Mouse (Mus musculus): ENCODE results near the gene Pecam1.

Pecam1 gene

DNA sequence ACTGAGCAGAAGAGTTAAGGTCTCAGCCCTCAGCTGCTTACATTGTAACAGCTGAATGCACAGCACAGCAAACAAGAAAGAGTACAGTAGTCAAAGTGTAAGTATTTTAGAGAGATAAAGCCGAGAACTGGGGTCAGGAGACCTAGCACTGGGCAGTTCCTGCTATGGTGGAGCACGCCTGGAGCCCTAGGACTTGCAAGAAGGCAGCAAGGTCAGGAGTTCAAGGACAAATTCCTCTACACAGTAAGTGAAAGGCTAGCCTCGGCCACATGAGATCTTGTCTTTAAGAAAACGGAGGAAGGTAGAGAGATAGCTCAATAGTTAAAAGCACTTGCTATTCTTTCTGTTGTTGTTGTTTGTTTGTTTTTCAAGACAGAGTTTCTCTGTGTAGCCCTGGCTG, 57.5 kb downstream of the Pecam1 start:
- DNase-seq (ENCODE audit: low spot score in 2 of 2): no peak

DNA sequence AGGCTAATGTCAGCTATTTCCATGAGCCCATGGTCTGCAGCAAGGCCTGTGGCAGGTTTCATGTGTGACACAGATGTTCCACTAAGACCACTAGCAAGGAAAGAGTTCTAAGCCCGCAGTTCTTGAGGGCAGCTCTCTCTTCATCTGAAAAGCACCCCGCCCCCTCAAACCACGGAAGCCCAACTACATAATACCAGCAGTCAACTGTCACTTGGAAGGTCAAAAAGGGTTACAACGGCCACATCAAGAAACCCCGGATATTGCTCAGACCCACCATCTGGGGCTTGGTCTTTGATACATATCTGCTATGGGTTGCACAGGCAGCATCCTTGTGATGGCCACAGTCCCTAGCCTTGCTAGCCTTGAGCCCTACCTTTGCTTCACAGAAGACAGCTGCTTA, 62.1 kb downstream of the Pecam1 start:
- no peak for DNase-seq (ENCODE audit: low spot score in 2 of 2)

DNA sequence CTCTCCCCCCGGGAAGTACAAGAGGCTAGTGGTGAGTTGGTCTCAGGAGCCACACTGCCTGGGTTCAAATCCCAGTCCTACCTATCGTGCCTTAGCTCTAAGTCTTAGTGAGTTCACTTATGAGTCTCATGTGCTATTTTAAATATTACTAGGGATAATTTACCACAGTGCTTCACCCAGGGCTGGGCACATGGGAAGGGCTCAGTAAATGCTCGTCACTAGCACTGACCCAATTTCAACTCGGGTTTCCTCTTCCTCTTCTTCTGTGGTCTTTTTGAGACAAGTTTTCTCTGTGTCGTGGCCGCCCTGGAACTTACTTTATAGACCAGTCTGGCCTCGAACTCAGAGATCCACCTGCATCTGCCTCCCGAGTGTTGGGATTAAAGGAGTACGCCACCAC, 63.1 kb downstream of the Pecam1 start:
- DNase-seq (ENCODE audit: low spot score in 2 of 2): no peak

DNA sequence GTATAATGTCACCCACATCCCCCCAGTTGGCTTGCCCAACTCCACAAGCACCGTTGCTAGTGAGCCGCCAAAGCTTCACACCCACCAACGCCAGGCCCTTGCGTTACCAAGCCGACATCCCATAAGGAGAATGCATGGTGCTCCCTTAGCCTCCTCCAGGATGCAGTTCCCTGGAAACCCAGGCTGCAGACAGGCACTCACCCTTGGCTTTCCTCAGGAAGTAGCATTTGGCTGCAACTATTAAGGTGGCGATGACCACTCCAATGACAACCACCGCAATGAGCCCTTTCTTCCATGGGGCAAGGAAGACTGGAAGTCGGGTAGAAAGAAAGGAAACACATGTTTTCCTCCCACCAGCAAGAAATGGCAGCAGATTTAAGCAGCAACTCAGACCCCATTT, 66.4 kb downstream of the Pecam1 start:
- DNase-seq (ENCODE audit: low spot score in 2 of 2): no peak

DNA sequence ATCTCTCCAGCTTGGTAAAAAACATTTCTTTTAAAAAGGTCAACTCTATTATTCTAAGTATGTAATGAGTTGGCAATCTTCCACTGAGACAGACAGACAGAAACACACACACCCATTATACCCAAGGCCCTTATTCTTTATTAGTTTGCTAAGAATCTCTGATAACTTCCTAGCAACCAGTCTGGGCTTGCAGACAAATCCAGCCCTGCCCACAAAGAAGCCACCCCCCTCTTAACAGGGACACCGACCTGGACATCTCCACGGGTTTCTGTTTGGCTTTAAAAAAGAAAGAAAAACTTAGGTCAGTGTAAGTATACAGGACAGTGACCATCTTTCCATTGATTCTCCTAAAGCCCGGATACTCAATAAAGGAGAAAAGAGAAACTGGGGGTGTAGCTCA, 67.1 kb downstream of the Pecam1 start:
- no peak for DNase-seq (ENCODE audit: low spot score in 2 of 2)

DNA sequence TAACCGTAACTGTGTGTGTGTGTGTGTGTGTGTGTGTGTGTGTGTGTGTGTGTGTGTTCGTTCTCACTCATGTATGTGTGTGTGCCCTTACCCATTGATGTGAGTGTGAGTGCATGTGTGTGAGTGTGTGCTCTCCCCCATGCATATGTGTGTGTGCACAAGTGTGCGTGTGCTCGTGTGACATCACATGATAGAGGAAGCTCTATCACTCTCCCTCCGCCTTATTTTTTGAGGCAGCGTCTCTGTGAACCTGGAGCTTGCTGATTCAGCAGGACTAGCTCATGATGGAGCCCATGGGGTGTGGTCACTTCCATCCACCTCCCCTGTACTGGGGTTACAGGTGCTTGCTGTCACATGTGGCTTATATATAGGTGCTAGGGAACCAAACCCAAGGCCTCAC, 69.3 kb downstream of the Pecam1 start:
- DNase-seq (ENCODE audit: low spot score in 2 of 2): no peak

DNA sequence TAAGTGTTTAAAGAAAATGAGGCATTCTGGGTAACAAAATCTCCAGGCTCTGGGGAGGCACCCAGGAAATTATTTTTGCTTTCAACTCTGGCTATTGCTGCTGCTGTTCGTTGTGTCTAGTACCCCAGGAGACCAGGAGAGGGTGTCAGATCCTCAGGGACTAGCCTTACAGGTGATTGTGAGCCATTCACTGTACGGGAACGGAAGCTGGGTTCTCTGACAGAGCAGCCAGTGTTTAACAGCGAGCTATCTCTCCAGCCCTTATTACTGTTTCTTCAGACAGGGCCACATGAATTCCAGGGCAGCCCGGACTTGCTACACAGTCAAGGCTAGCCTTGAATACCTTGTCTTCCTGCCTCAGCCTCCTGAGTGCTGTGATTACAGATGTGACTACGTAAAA, 70.6 kb downstream of the Pecam1 start:
- no peak for DNase-seq (ENCODE audit: low spot score in 2 of 2)

DNA sequence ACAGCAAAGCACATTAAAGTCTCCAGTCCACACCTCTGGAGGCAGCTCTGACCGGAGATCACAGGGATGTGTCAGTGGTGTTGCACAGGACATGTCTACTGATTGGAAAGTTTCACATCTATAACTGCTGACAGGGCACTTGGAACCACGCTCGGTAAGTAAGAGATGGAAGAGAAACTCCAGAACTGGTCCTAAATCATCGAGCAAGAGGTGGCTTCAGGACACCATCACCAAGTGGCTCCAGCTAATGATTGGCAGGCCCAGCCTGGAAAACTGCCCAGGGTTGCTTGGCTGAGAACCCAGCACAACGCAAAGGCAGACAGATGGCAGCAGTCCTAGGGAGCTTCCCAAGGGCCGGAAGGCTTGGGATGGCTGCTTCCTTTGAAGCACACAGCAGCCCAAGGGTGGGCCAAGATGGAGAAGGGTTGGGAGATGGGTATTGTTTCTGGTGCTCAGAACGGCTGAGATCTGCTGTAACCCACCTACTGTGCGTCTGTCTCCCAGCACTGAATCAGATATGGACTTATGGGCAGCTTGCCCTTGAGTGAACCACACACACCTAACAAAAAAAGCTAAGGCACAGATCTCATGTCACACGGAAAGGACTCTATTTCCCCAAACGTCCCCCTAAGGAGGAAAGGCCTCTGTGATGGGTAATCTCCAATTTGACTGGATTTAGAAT, 72.4 kb downstream of the Pecam1 start:
- peak; percentile 58 to 70 for DNase-seq (ENCODE audit: low spot score in 2 of 2)

DNA sequence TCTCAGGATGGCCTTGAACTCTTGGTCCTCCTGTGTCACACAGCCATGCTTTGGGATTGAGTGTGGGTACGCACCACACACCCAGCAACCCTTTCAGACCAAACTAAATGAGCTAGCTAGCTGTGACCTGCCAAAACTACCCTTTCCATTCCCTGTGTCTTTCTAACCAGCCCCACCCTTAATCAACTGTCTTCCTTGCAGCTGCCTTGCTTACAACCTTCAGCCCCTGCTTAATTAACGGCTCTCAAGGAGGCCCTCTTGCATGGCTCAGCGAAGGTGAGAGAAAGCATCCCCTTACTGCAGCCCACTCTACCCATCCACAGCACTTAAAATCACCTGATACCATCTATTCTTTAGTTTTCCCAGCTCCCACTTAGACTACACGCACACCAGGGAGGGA, 73.1 kb downstream of the Pecam1 start:
- no peak for DNase-seq (ENCODE audit: low spot score in 2 of 2)

DNA sequence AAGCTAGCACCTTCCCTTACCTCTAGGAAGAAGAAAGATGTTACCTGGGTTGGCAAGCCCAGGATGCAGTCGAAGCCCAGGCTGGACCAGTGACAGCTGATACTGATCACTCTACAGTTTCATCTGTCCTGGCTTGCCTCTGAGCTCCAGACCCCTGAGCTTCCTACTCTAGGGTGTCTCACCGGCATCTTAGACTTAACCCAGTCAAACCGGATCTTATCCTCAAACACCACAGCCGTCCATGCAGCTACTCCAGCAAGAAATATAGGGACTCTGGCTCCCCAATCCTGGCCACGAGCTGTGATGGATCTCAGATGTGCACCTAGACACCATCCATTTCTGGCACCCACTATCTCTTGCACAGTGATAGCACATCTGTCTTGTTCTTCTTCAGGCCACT, 74.6 kb downstream of the Pecam1 start:
- DNase-seq (ENCODE audit: low spot score in 2 of 2): no peak

DNA sequence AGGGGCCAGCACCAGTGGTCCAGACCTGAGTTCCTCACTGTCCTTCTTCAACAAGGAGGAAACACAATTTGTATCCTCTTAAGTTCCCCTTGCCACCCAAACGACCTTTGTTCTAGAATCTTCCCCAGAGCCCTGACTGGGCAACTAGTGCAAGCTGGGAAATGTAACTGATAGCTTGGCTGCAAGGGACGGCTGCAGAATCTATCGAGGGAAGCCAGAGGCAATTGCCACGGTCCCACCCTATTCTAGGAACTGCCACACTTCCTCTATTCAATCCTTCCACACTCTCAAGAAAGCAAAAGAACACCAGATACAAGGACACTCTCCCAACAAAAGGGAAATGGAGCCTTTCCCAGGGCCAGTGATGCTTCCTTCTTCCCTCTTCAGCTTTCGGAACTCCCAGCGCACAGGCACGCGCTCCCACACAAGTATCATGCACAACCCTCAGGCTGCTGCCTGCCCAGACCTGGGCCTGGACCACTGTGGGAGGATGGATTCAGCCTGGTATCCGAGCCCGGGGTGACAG, 75.2 kb downstream of the Pecam1 start:
- DNase-seq (ENCODE audit: low spot score in 2 of 2): no peak

DNA sequence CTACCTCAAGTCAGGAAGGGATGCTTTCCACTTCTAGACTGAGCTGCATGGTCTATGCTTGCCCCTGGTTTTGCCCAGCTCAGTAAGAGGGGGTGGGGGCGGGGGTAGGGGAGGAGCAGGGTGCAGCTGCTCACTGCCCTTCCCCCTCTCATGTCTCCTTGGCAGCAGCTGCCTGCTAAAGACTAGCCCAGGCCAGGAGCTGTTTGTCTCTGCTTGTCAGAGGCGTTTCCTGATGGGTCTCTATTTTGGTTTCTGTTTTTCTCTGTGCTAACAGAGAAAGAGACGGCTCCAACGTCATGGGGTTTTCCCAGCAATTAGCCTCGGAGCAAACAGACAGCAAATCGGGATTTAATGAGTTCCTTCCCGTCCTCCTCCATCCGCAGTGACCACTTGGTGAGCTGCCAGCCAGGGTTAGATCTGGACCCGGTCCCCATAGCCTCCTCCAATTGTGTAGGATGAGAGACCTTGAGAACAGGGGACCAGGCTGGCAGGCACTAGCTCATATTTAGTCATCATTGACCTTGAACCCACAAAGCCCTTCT, 75.7 kb downstream of the Pecam1 start:
- peak in 1 of 2 experiments; percentile 46 for DNase-seq (ENCODE audit: low spot score in 2 of 2)

DNA sequence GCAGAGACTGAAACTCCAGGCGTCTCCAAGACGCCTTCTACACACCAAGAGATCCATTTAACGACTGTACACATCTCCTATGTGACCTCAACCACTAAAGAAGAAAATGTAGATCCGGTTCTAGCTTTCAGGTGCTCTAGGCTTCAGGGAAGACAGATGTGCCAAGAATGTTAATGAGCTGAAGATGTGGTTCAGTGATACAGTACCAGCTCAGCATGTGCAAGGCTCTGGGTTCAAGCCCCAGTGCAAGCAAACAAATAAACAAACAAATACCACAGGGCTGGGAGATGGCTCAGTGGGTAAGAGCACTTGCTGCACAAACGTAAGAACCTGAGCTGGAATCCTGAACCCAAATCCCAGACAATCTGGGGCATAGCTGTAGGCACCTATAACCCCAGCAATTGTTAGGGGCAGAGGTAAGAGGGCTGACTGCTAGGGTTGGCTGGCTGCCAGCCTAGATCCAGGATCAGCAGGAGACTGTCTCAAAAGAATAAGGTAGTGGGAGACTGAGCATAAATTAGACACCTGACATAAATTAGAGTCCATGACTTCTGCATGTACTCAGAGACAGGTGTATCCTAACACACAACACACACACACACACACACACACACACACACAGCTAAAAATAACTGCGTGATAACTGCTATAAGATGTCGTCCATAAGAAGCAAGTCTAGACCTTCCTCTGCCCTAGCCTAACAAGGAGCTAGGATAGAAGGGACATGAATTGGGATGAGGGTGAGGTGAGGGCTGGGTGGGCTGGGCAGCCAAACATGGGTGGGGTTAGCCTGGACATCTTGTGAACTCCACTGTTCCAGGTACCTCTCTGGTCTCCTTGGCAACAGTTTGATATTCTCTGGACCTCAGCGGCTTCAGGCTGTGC, 76.5 kb downstream of the Pecam1 start:
- DNase-seq (ENCODE audit: low spot score in 2 of 2): no peak

DNA sequence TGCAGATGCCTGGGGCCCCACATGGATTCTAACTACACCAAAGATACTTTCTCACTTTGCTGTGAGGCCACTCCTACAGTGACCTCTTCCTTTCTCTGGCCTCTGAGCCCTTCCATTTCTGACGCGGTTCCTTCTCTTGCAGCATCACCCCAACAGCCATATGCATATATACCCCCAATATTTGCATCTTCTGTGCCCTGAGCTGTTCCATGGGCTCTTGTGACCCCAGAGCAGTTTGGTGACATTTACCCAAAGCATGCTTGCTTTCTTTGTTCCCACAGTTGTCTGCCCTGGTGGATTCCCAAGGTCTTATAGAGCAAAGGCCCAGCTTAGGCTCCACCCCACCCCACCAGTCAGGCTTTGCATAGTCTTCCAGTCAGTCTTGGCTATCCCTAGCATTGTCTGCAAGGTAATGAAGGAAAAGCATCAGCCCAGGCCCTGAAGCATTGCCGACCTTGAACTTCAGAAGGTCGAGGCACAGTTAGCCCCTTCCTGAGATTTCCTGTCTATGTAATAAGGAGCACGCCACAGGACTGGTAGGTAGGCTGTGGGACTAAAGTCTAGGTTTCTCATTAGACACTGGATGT, 77.4 kb downstream of the Pecam1 start:
- no peak for DNase-seq (ENCODE audit: low spot score in 2 of 2)

DNA sequence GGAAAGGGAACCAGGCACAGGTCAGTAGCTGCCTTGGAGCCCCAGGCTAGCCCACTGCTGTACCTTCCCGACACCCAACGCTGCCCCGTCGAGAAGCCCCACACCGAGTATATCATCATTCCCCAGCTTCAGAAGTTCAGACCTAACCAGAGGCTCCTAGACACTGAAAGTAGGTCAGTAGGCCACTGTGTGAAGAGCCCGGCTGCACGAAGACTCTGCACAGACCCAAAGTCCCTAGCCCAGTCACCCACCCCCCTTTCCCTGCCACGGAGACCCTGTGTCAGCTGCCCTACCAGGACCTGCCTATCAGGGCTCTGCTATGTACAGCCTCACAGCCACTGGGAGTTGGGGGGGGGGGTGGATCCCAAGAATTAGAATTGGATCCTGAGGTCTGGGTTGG, 78.6 kb downstream of the Pecam1 start:
- no peak for DNase-seq (ENCODE audit: low spot score in 2 of 2)

DNA sequence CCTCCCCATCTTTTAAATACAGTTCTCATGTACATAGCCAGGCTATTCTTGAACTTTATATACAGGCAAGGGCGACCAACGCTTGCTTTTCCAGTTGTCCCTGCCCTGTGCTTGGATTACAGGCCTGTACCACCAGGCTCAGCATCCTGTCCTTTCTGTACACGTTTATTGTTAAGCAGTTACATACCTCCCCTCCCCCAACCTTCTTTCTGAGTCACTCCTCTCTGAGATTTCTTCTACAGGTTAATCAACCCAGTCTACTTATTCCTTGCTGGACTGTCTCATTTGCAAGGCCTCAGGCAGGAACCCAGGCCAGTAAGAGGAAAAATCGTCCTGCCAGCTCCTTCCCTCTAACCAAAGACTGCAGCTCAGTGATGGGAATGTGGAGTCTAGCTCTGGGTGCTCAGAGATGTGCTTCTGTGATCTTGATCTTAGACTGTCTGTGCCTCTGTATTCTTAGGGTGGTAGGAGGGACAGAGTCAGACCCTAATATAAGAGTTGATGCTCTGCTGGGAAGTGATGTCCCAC, 79.4 kb downstream of the Pecam1 start:
- DNase-seq (ENCODE audit: low spot score in 2 of 2): no peak

DNA sequence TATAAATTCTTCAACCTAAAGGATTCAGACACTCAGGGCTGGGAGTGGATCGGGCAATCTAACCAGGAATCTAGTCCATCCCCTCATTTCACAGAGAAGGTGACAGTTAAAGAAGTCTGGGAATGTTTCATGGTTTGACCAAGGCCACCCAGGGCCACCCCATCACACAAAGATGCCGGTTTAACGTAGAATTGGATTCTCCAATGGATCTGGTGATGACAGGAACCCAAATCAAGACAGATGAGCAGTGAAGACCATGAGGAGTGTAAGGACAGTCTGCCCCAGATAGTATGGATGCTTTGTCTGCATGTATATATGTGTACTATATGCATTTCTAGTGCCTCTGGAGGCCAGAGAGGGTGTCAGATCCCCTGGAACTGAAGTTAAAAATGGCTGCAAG, 80.2 kb downstream of the Pecam1 start:
- DNase-seq (ENCODE audit: low spot score in 2 of 2): no peak

DNA sequence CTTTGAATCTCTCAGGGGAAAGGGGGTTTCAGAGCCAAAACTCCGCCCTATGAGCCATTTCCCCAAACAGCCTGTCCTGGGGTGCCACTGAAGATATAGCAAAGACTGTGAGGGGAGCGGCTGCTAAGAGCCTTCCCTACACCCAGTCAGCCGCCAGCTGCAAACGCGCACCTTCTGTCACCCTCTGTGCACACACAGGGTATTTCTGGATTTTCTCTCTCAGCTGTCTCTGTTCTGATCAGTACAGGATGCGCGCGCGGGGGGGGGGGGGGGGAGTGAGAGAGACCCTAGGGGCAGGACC, 80.6 kb downstream of the Pecam1 start:
- DNase-seq (ENCODE audit: low spot score in 2 of 2): no peak

DNA sequence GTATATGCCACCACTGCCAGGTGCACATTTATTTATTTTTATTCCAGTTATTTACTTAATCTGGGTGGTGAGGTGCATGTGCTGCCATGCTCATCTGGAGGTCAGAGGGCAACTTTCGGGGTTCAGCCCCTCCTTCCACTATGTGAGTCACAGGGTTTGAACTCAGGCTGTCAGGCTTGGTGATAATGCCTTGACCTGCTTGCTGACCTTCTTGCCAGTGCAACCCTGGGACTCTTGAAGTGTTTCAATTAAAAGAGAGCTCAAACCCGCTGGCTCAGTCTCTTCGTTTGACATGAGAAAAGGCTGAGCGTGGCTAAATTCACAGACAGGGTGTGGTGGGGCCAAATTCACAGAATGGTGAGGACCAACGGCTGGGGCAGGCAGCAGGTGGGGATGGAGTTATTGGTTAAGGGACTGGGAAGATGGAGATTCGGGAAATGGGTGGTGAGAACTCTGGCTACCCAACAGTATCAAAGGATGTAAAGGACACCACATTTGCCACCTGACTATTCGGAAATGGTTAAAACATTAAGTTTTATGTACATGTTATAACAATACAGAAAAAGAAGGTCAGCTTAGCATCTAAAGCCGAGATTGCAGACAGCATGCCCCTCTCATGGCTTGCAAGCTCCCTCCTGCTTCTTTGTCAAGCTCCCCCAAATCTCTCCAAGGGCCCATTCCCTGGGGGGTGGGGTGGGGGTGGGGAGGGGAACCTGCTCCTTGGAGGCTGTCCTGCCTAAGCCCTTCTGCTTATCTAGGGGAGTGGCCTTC, 81.1 kb downstream of the Pecam1 start:
- no peak for DNase-seq (ENCODE audit: low spot score in 2 of 2)

DNA sequence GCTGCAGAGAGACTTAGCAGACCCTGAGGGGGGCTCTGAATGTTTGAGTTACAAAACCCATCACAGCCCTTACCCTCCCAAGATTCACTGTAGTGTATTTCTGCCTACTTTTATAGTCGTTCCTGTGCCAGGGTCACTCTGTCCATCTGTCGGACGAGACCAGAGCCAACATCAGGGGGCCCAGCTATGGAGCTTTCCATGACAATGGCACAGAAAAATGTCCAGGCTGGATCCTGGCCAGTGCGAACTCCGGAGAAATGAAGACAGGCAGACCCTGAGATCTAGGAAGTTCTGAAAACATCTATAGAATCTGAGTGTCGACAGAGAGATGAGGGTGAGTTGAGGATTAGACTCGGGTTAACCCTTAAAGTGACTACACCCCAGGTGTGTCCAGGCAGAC, 82.1 kb downstream of the Pecam1 start:
- no peak for DNase-seq (ENCODE audit: low spot score in 2 of 2)

DNA sequence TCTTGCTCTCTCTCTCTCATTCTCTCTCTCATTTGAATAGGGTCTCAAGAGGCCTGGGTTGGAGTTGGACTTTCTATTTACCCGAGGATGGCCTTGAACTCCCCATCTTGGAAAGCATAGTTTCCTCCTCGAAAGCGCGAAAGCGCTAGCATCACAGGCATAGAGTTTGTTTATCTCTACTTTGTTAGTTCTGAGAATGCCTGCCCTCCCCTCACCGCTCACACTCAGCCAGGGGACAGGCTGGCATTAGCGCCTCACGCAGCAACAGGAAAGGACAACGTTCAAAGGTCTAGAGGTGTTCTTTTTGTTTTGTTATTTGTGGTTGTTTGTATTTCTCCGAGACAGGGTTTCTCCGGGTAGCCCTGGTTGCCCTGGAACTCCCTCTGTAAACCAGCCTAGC, 82.6 kb downstream of the Pecam1 start:
- no peak for DNase-seq (ENCODE audit: low spot score in 2 of 2)

Measured in frontal cortex, postnatal 14 days (tissue).